Mouse (Mus musculus): ENCODE measurements at regions not wholly inside any gene's neighbourhood (a gene's known extent, or its start where the extent isn't known, plus 50 kb on each side); places are given as distances from the start of the nearest gene placed in this dataset.

- 87% methylated on average over 5 of the region's 5 CpGs for WGBS
- no peak for DNase-seq (ENCODE audit: low read depth, low spot score)
Observed at GRCm38 (mm10) chr5:91722403-91722802, 205.0 kb downstream of the Parm1 start.

GRCm38 (mm10) chr5:91721231-91722096 is 204.0 kb downstream of the Parm1 start:
- DNase-seq (ENCODE audit: low read depth, low spot score): no peak
- WGBS: 76% methylated on average over 9 of the region's 9 CpGs

- WGBS: 58% methylated on average over 8 of the region's 8 CpGs
- no peak for DNase-seq (ENCODE audit: low read depth, low spot score)
Observed at GRCm38 (mm10) chr5:91713020-91713419, 195.6 kb downstream of the Parm1 start.

- 82% methylated on average over 1 of the region's 1 CpGs for WGBS
- no peak for DNase-seq (ENCODE audit: low read depth, low spot score)
Observed at GRCm38 (mm10) chr5:91709494-91710286, 192.3 kb downstream of the Parm1 start.

GRCm38 (mm10) chr5:91708149-91708548 is 190.7 kb downstream of the Parm1 start:
- no peak for DNase-seq (ENCODE audit: low read depth, low spot score)
- WGBS: 65% methylated on average over 6 of the region's 6 CpGs

- no peak for DNase-seq (ENCODE audit: low read depth, low spot score)
- 81% methylated on average over 6 of the region's 6 CpGs for WGBS
Observed at GRCm38 (mm10) chr5:91697075-91697474, 179.7 kb downstream of the Parm1 start.

GRCm38 (mm10) chr5:91696532-91696931 is 179.1 kb downstream of the Parm1 start:
- 86% methylated on average over 6 of the region's 6 CpGs for WGBS
- no peak for DNase-seq (ENCODE audit: low read depth, low spot score)

- DNase-seq (ENCODE audit: low read depth, low spot score): no peak
- 73% methylated on average over 3 of the region's 3 CpGs for WGBS
Observed at GRCm38 (mm10) chr5:91695632-91696031, 178.2 kb downstream of the Parm1 start.

- DNase-seq (ENCODE audit: low read depth, low spot score): no peak
- WGBS: 84% methylated on average over 11 of the region's 11 CpGs
Observed at GRCm38 (mm10) chr5:91693277-91693676, 175.9 kb downstream of the Parm1 start.

- no peak for DNase-seq (ENCODE audit: low read depth, low spot score)
- WGBS: 54% methylated on average over 6 of the region's 6 CpGs
Observed at GRCm38 (mm10) chr5:91692292-91692691, 174.9 kb downstream of the Parm1 start.

- 70% methylated on average over 6 of the region's 6 CpGs for WGBS
Observed at GRCm38 (mm10) chr5:91678727-91679126, 161.3 kb downstream of the Parm1 start.

More at GRCm38 (mm10) chr5:91678727-91679126, 161.3 kb downstream of the Parm1 start:
- DNase-seq (ENCODE audit: low read depth, low spot score): no peak
